ENCODE assay signal across 15 mouse cellular contexts in genomic region chrX:167315093-167315726, GRCm38 (mm10). TPM values are rescaled to one million over a fixed set of nuclear protein-coding genes. Genes with fewer than 3 reads are reported as not detected.
"Had no signal": no experiment of that assay in that cellular context is flagged by ENCODE, and none has a peak within 500 bp of the region (broad histone marks: within the 10 kb centered on the region; RNA-seq: fewer than 3 reads in every experiment).

No protein-coding gene starts in this region.

- ATAC-seq: liver, embryonic 12.5 days had no signal

- H3K4me1 ChIP-seq: limb, embryonic 15.5 days; liver, embryonic 12.5 days; midbrain, embryonic 10.5 days had no signal

- H3K9me3 ChIP-seq: limb, embryonic 15.5 days; liver, embryonic 12.5 days; midbrain, embryonic 10.5 days had no signal

- H3K9ac ChIP-seq: limb, embryonic 15.5 days; liver, embryonic 12.5 days; lung, embryonic 14.5 days had no signal

- H3K4me2 ChIP-seq: limb, embryonic 15.5 days; liver, embryonic 12.5 days; lung, embryonic 14.5 days had no signal

- H3K27ac ChIP-seq: kidney, postnatal 0 days; limb, embryonic 15.5 days; liver, embryonic 12.5 days; midbrain, embryonic 10.5 days had no signal

- DNase-seq: kidney, adult 11 months; kidney, adult 9 months; kidney, postnatal 36 days; layer of hippocampus, adult 9-11 months; layer of hippocampus, postnatal 36 days; lung, postnatal 10 days; midbrain, embryonic 14.5 days; right cerebral cortex, postnatal 14 days; thymus, adult 18-20 months; thymus, postnatal 14 days had no signal

- H3K36me3 ChIP-seq: limb, embryonic 15.5 days; liver, embryonic 12.5 days; midbrain, embryonic 10.5 days had no signal

- H3K4me3 ChIP-seq: limb, embryonic 15.5 days; liver, embryonic 12.5 days; midbrain, embryonic 10.5 days had no signal

RNA-seq across cellular contexts. Expression of gene Tlr8, which starts 51.1 kb away (rescaled TPM):
- total RNA-seq: layer of hippocampus, postnatal 36 days had no signal
- polyA plus RNA-seq: midbrain, embryonic 10.5 days had no signal
